Mouse (Mus musculus): ENCODE measurements around the gene Tmcc2.

The Tmcc2 gene

GRCm38 (mm10) chr1:132389886-132390585, 1.0 kb downstream of the Tmcc2 start:
- in situ Hi-C loops (cut with MseI, MboI): no loop called here

- in situ Hi-C loops (cut with MseI, MboI): no loop called here
Measured at GRCm38 (mm10) chr1:132388813-132389803, 2.0 kb downstream of the Tmcc2 start.

- in situ Hi-C loops (cut with MseI, MboI): no loop called here
Measured at GRCm38 (mm10) chr1:132387943-132388342, 3.1 kb downstream of the Tmcc2 start.

- in situ Hi-C loops (cut with MseI, MboI): no loop called here
Measured at GRCm38 (mm10) chr1:132386266-132386665, 4.8 kb downstream of the Tmcc2 start.

- in situ Hi-C loops (cut with MseI, MboI): no loop called here
Measured at GRCm38 (mm10) chr1:132385711-132386110, 5.4 kb downstream of the Tmcc2 start.

- in situ Hi-C loops (cut with MseI, MboI): no loop called here
Measured at GRCm38 (mm10) chr1:132385266-132385665, 5.8 kb downstream of the Tmcc2 start.

GRCm38 (mm10) chr1:132384001-132384554, 7.0 kb downstream of the Tmcc2 start:
- in situ Hi-C loops (cut with MseI, MboI): no loop called here

GRCm38 (mm10) chr1:132381929-132382328, 9.2 kb downstream of the Tmcc2 start:
- in situ Hi-C loops (cut with MseI, MboI): no loop called here

GRCm38 (mm10) chr1:132380550-132381100, 10.5 kb downstream of the Tmcc2 start:
- in situ Hi-C loops (cut with MseI, MboI): no loop called here

- in situ Hi-C loops (cut with MseI, MboI): no loop called here
Measured at GRCm38 (mm10) chr1:132377811-132378210, 13.3 kb downstream of the Tmcc2 start.

- in situ Hi-C loops (cut with MseI, MboI): no loop called here
Measured at GRCm38 (mm10) chr1:132377055-132377365, 14.1 kb downstream of the Tmcc2 start.

- in situ Hi-C loops (cut with MseI, MboI): no loop called here
Measured at GRCm38 (mm10) chr1:132376211-132377054, 14.6 kb downstream of the Tmcc2 start.

GRCm38 (mm10) chr1:132375256-132375655, 15.8 kb downstream of the Tmcc2 start:
- in situ Hi-C loops (cut with MseI, MboI): no loop called here

GRCm38 (mm10) chr1:132374873-132375244, 16.2 kb downstream of the Tmcc2 start:
- in situ Hi-C loops (cut with MseI, MboI): no loop called here

GRCm38 (mm10) chr1:132374140-132374872, 16.8 kb downstream of the Tmcc2 start:
- in situ Hi-C loops (cut with MseI, MboI): no loop called here

GRCm38 (mm10) chr1:132372896-132373534, 18.1 kb downstream of the Tmcc2 start:
- in situ Hi-C loops (cut with MseI, MboI): no loop called here

GRCm38 (mm10) chr1:132372354-132372753, 18.7 kb downstream of the Tmcc2 start:
- in situ Hi-C loops (cut with MseI, MboI): no loop called here

GRCm38 (mm10) chr1:132371298-132372081, 19.6 kb downstream of the Tmcc2 start:
- in situ Hi-C loops (cut with MseI, MboI): no loop called here

- in situ Hi-C loops (cut with MseI, MboI): no loop called here
Measured at GRCm38 (mm10) chr1:132370681-132371173, 20.4 kb downstream of the Tmcc2 start.

Measured in mouse trophoblast stem cell (cell line).